Mouse (Mus musculus) embryonic fibroblast, embryonic 13.5 days (primary cell): ENCODE results near the gene Hal.

Source experiments
- CTCF ChIP-seq: IDR thresholded peaks from 2 replicates; pipeline ENCODE4 v1.5.1; 2011; ENCODE audit warnings: mild to moderate bottlenecking, control low read depth, low read length, moderate library complexity, borderline replicate concordance; ENCODE audit not compliant: insufficient read depth
- POLR2A ChIP-seq: IDR thresholded peaks from 2 replicates; pipeline ENCODE4 v1.6.1; 2011; ENCODE audit warnings: low read depth, mild to moderate bottlenecking, control low read depth, low read length, moderate library complexity

DNA sequence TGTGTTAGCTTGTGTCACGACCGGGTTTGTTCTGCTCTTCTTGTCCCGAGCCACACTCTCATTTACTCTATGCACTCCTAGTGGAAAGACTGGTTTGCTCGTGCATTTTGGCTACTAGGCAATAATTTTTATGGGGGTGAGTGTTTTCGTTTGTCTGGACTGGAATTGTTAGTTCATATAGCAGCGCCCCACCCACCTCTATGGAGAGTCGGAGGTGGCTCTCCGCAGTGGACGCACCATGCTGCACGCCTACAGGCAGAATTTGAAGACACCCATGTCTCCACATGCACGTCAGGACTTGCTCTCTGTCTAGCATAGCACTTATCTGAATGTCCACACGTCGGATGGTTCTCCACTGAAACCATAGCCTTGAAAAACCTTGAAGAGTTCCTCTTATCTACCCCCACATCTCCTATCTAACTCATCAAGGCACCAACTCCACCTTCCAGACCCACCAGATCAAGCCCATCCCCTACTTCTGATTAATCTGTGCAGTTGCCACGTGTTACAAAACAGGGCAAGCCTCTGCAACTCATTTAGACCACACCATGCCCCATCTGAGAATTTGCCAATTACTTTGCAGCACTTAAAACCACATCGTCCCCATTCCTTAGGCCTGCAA, 21.1 kb downstream of the Hal start:
- TF ChIP-seq CTCF (no peak), POLR2A (no peak)
